Mouse (Mus musculus) retina, postnatal 1 day (tissue): ENCODE measurements around the gene Atp6v1d.

Source experiments
- DNase-seq: peaks from one replicate; pipeline ENCODE4 v3.0.0-alpha.2; 2012

Atp6v1d gene

GRCm38 (mm10) chr12:78790791-78791190 is 70.6 kb downstream of the Atp6v1d start:
- DNase-seq = no peak
